Mouse (Mus musculus): ENCODE measurements around the gene Gm11992. TPM values are rescaled to one million over a fixed set of nuclear protein-coding genes. Genes with fewer than 3 reads are reported as not detected.
A peak's percentile ranks its signal among the peaks of the same experiment; 100 is the strongest.

Gm11992 gene
- polyA plus RNA-seq (2015; fragmentation: Nextera tagmentation; extraction: Ambion mirVana) = 0.31 and 0.43 TPM in 2 replicates

DNA sequence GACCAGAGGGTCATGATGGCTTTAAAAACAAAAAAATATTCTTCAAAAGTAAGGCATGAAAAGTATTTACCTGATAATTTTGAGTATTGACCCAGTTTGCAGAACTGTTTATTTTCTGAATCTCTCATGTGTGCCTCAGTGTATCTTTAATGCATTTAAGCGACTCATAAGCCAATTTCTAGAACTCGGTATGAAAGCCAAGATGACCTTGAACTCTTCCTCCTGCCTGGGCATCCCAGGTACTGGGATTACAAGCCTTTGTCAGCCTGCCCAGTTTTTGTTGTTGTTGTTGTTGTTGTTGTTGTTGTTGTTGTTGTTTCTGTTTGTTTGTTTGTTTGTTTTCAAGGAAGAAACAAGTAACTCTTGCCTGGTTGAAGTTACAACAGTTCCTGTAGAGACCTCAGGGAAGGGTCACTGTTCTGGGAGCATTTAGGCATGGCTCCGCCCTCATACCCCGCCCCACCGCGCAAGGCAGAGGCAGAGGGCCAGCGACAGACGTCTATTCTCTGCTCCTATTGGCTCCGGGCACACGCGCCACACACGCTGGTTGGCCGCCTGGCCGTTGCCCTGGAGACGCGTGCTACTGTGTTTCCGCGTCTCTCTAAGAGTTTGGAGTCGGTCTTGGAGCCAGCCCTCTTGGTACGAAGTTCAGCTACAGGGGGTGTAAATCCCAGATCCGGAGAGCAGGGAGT lies at the start of gene Gm11992:
Gene Gm11992 (plus strand): TSS at position 584 of the 692 bp plus-strand sequence.
- DNase-seq (ENCODE audit: low spot score) = peak; percentile 77

DNA sequence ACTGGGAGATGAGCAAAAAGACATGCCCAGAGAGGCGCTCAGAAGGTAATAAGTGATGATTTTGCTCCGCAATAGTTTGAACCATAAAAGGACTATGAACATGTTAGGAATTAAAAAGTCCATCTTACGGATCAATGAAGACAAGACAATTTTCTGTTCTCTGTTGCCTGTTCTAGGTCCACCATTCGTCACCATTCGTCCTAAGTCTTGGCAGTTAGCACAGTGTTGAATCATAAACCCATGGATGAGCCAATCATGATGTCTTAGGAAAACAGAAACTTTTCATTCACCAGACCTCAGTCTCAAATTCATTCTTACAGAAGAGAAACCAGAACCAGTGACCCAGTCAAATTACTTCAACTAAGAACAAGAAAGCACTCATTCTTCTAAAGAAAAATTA lies 39.6 kb upstream of the Gm11992 start:
- DNase-seq (ENCODE audit: low spot score) = no peak

DNA sequence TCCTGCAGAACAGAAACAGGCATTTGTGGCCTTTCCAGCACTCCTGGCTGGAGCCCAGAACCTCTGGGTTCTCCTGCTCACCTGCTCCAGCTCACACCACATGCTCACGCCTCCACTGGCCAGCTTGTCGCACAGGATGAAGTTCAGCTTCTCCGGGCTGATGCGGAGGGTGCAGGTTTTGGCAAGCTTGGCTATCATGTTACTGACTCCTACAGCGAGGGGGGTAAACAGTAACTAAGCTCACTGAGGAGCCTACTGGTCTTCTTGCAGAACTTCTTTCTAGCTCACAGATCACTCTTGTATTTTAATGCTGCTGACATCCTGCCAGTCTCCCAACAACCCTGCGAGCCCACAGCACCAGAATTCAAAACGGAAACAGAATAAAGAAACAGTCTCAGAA lies 38.0 kb upstream of the Gm11992 start:
- DNase-seq (ENCODE audit: low spot score) = no peak

DNA sequence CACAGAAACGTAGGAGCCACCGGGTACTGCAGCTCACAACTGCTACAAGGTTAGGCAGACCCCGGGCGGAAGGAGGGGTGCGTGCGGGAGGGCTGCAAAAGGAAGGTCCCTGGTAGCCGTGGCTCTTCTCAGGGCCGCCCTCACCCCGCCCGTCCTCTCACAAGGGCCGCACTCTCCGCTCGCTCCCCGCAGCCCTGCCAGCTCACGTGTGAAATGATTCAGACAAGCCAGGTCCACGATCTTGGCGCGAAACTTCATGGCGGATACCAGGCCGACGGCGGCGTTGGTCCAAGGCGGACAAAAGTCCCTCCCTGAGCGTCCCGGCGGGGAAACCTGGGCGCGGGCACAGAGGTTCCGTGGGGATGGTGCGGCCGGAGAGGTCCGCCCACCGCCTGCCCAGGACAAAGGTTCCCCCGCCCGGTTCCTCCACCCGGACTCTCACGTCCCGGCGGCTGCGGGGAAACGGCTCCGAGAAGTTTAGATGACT lies 37.5 kb upstream of the Gm11992 start, which contains the start of gene Hus1:
Gene Hus1 (minus strand): TSS at position 339 of the 487 bp plus-strand sequence.
- peak; percentile 65 for DNase-seq (ENCODE audit: low spot score)

DNA sequence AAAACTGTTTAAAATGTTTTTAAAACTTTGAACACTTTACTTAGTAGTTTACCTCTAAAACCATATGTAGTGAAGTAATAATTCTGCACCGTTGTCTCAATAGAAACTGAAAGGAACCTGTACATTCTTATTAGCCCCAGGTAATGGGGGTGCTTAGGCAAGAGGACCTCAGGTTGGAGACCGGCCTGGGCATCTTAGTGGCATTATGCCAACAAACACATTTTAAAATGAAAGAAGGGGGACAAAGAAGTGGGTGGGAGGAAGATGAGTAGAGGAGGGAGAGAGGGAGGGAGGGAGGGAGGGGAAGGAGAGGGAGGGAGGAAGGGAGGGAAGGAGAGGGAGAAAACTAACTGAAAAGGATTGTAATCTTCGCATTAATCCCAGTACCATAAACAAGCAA lies 37.0 kb upstream of the Gm11992 start:
- no peak for DNase-seq (ENCODE audit: low spot score)

DNA sequence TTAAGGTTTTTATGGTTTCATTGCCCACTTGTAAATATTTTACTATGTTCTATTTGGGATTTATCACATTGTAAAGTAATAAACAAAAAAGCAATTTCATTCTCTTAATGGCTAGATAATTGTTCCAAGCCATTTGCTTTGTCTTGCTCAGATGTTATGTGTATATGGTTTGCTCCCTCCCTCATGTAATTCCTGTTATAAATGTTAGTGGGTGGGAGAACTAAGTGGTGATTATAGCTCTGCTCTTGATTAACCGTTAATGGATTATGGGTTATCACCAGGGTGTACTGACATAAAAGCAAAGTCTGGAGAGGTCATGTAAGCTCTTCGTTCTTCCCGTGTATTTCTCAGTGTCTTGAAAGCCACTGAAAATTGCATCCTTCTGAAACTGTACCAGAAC lies 33.7 kb upstream of the Gm11992 start:
- no peak for DNase-seq (ENCODE audit: low spot score)

DNA sequence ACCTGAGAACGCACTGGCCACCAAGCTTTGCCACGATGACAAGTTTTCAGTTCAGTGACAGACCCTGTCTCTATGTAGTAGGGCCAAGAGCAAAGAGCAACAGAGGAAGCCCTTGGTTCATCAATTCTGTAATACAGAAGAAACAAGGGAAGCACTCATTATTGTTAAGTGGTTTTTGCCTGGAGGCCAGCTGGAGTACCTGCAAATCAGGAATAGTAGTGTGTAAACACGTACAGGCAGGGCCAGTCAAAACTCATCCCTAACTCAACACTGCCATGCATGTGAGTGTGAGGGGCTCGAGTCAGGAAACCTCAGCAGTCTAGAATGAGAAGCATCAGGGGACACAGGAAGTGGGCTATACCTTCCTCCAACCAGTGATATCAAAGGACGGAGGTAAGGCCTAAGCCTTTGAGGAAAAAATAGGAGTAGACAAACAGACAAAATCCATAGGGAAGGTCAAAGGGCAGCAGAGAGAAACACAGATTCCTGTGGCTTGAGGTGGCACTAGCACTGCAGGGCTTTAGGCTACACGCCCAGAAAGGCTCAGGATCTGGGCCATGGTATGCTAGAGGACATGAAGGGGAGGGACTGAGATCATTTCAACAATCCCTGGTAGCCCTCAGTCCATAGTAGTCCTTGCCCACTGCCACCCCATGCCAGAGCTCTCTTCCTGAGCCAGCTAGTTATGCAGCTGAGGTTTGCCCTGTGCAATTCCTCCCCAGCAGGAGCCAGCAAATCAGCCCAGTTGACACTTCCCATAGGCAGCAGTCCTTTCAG lies 29.7 kb upstream of the Gm11992 start:
- DNase-seq (ENCODE audit: low spot score) = no peak

DNA sequence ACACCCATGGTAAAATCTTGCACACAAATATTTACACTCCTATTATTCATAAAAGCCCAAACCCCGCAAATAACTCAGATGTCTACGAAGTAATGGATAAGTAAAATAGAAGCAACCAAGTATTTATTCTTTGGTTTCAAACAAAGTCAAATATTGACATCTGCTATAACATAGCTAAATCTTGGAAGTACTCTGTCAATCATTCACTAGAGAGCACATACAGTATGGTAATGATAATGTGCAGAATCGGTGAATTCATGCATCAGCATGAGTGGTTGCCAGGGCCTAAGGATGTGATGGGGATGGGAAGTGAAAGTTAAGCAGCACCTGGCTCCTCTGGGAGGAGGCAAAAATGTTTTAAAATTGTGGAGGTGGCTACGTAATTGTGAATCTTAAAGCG lies 28.2 kb upstream of the Gm11992 start:
- no peak for DNase-seq (ENCODE audit: low spot score)

DNA sequence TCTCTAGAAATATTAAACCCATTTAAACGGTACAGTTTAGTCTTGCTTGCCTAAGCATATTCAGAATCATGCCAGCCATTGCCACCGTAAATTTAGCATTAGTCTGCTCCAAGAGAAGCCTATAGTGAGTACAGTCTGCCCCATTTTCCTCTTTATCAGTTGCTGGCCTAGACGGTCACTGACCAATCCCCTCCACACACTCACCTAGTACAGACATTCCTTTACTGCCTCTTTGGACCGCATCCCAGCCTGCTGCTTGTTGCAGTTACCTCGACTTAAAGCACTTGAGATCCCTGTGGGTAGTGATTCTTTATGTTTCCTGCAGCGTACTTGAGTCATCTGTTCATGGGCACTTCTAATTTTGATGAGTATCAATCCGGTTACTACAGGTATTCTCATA lies 23.6 kb upstream of the Gm11992 start:
- no peak for DNase-seq (ENCODE audit: low spot score)

DNA sequence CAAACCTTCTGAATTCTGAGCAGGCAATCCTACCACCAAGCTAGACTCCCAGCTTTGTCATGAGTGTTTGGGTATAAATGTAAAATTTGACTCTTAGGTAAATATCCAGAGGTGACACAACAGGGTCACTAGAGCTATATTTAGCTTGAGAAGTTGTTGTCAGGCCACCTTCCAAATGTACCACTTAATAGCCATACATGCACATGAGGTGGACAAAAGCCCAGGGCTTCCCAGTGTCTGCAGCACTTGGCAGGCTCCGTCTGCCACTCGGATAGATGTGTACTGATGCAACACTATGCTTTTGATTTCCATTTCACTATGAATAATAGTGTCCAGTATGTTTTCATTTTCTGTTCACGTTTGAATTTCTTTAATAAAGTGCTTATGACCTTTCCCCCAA lies 23.2 kb upstream of the Gm11992 start:
- no peak for DNase-seq (ENCODE audit: low spot score)

DNA sequence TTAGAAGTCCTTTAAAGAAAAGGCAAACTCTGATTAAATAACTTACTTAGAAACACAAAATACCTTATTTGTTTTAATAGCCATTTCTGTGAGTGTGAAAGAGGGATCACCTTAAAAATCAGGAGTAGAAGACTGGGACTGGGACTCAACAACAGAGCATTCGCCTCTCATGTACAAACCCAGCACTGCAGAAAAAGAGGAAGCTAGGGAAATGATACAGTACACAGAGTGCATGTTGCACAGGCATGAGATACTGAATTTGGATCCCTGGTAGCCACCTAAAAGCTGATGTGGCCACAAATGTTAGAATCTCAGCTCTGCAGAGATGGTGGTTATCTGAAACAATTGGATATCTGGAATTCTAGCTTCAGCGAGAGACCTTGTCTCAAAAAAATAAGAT lies 16.9 kb upstream of the Gm11992 start:
- DNase-seq (ENCODE audit: low spot score) = no peak

DNA sequence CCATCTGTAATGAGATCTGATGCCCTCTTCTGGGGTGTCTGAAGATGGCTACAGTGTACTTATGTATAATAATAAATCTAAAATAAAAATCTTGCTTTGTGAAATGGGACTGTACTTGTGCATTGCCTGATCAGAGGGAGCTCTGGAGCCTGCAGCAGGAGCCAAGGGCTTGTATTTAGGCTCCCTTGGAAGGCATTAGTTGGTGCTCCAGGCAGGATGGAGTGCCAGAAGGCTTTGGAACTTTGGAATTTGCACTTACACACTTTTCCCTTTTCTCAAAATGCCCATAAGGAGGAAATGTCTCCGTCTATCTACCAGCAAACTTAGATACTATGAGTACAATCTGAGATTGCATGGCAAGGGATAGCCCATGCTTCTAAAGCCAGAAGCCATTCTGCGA lies 1.8 kb upstream of the Gm11992 start:
- no peak for DNase-seq (ENCODE audit: low spot score)

DNA sequence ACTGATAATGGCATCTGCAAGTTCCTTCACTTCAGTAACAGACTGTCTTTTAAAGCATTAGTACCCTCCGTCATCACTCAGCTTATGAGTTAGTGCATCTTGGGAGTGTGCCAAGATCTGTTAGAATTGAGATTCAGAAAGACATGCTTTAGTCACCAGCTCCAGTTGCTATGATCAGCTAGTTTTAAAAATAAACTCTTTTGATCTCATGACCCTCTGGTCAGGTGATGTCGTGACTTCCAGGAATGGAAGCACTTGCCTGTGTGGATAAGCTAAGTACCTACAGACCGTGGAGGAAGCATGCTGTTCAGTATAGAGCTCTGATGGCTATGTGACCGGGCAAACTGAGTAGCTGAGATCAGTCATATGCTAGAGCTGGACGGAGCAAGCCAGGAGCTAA lies 1.4 kb upstream of the Gm11992 start:
- no peak for DNase-seq (ENCODE audit: low spot score)

DNA sequence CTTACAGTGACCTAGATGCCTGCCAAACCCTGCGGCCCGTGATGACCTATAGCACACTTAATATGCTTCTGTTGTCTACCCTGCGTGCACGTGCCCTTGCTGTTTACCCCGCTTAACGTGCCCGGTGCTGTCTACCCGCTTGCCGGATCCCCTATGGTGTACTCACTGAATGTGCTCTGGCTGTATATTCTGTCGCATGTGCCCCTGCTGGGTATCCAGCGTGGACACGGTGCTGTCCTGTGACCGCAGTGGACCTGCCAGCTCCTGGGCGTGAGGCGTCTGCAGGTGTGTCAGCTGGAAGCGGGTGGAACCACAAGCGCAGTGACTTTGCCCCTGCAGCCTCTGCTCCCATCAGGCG lies 288 bp downstream of the Gm11992 start, which contains the start of gene Sun3:
Gene Sun3 (minus strand): TSS at position 289 of the 358 bp plus-strand sequence.
- no peak for DNase-seq (ENCODE audit: low spot score)

DNA sequence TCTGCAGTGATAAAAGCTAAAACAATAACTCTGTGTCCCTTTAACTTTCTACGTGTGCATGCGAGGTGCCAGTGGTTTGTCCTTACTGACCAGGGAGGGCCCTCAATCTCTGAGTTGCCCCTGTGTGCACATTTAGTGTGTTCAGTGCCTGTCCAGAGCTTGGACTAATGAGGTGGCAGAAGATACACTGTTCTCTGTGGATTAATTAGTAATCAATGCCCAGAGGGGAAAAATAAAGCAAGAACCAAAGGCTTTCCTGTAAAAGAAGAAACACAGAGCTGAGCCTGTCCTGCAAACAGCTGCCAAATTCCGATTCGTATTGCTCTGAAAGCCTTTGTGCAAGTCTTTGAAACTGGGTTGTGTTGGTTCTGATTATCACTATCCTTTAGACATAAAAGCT lies 1.8 kb downstream of the Gm11992 start:
- DNase-seq (ENCODE audit: low spot score) = no peak

DNA sequence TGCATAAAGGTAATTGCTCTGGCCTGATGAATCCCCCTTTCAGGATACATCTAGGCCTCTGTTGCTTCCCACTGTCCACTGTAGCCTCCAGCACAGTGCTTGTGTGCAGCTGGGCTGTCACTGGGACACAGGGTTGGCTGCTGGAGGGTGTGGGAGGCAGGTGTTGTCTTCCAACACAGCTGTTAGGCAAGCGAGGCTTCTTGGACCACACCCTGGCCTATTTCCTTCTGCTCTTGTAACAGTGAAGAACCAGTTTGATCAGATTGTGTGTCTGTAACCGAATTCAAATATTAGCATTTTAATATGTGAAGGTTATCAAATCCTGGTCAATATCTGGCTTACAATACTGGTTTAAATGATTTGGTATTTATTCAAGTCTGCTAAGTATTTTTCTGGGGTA lies 3.5 kb downstream of the Gm11992 start:
- no peak for DNase-seq (ENCODE audit: low spot score)

DNA sequence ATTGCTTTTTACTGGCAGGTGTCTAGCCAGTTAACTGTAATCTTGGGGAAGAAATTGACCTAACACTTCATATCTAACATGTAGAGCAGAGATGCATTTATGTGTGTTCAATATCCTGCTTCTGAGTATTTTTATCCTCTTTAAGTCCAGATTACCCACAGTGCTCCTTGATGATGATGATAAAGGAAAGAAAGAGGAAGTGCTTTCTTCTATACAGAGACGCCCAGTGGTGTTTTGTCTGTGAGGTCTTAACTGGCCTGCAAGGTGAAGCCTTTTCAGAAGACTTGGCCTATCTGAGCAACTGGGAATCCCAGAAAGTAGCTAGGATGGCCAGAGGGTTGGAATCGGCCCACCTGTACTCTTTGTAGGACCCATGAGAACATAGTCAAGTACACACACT lies 8.5 kb downstream of the Gm11992 start:
- no peak for DNase-seq (ENCODE audit: low spot score)

DNA sequence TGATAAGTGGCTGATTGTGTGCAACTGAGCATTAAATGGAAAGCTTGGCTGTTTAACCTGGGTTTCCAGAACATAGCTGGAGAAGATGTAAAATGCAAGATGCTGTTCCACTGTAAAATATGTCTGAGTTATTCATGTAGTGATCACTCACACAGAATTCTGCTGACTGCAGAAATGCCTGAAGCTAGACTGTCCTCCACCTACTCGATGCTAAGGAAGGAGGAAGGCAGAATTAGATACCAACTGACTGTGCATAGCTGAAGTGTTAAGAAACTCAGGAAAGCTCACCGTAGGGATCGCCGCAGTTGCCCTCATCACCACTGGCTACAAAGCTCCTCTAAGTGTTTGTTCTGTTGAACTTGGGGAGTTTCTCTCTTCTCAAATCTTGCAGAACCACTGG lies 9.3 kb downstream of the Gm11992 start:
- DNase-seq (ENCODE audit: low spot score) = no peak

DNA sequence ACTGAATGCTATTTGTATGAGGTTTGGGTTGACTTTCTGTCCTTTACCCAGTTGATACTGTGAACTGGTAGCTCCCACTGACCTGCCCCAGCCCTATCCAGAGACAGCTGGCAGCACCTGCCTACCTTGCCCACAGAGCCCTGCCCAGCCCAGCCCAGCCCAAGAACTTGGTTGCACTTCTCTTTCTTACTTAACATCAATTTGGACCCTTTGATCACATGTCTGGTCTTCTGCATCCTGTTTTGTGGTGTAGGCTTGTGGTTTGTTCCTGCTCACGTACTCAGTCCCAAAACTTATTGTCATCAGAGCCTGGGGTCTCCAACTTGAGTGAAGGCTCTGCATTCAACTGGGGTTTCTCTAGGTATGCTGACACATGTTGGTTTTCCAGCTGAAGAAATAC lies 11.6 kb downstream of the Gm11992 start:
- peak; percentile 4 for DNase-seq (ENCODE audit: low spot score)

DNA sequence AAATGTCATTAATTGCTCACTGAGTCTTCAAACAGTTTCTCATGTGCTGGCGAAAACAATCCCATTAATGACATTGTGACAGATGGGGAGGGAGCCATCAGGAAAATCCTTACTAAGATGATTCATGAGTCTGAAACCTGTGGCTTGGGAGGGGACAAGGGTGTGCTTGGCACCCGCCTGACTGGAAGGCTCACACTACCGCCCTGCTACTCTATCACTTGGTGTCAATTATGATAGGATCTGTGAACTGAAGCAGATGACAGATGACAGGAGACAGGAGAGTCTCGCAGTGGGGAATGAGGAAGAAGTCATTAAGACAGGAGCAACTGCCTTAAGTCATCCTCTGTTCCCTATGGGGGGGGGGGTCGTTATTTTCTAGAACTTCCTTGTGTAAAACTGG lies 12.1 kb downstream of the Gm11992 start:
- DNase-seq (ENCODE audit: low spot score) = no peak

DNA sequence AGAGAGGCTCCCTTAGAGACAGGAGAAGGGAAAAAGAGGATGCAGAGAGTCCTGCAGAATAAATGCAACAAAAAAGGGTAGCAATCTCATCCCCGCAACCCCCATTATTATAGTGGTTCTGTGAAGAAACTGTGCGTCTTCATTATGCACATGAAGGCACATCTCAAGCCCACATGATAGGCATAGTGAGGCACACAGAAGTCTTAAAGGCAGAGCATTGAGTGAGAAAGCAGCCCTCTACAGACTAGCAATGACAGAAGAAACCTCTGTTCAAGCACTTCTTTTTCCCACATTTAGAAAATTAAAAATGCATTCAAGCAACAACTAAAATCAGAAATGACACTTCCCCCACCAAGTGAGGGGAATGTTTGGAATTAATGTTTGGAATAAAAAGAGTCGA lies 28.1 kb downstream of the Gm11992 start:
- DNase-seq (ENCODE audit: low spot score) = no peak

DNA sequence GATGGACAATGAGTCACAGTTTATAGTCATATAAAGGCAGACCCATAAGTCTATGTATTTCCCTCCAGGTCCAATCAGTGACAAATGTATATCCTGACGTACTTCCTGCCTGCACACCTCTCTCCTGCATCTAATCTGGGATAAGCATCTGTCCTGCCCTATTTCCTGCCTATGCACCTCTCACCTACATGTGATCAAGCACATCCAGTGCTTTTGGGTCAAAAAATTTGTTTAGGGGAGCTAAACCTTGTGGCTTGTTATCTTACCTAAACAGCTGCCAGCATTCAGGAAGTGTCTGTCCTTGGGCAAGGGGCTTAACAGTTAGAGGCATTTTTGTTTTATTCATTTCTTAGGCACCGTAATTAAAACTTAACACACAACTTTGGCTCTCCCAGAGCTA lies 64.8 kb downstream of the Gm11992 start:
- DNase-seq (ENCODE audit: low spot score) = no peak
